Mouse (Mus musculus) lung, adult 2 months (tissue): ENCODE results near the gene Sgce. TPM values are rescaled to one million over a fixed set of nuclear protein-coding genes. Genes with fewer than 3 reads are reported as not detected.

Experiments
- DNase-seq: peaks from one replicate; pipeline ENCODE4 v3.0.0; 2022
- H3K4me1 ChIP-seq: fragments of 200-500 bp; 2 replicates; pipeline ENCODE4 v1.6.1; 2011; ENCODE audit warnings: low read length; ENCODE audit not compliant: control insufficient read depth, insufficient read depth
- H3K4me3 ChIP-seq: fragments of 200-500 bp; replicated peaks from 2 replicates; pipeline ENCODE3; 2011; ENCODE audit warnings: low read depth, mild to moderate bottlenecking, control low read depth, low read length; ENCODE audit errors: extremely low read depth
- CTCF ChIP-seq: fragments of 200-500 bp; IDR thresholded peaks from 2 replicates; pipeline ENCODE4 v1.5.1; 2011; ENCODE audit warnings: mild to moderate bottlenecking, low read length, control low read depth; ENCODE audit not compliant: insufficient read depth
- POLR2A ChIP-seq: fragments of 200-500 bp; IDR thresholded peaks from 2 replicates; pipeline ENCODE4 v1.6.1; 2011; ENCODE audit warnings: low read depth, mild to moderate bottlenecking, control low read depth, low read length, borderline replicate concordance; ENCODE audit errors: extremely low read depth
- WGBS: fragments of 180-500 bp; shearing (Covaris S2); methylation state at CpG from one replicate; pipeline ENCODE4 v1.1.7; 2018; 5-methylcytosine and 5-hydroxymethylcytosine counted together
- polyA plus RNA-seq: library from polyadenylated mRNA; depleted of rRNA; stranded (reverse); fragments of >200 nt; gene quantifications from 2 replicates; pipeline ENCODE4 v1.2.3, GENCODE M21; 2012

Sgce gene
- polyA plus RNA-seq, 1 experiment, result 33.4 TPM

GRCm38 (mm10) chr6:4693544-4693943, 53.5 kb downstream of the Sgce start:
- no peaks in the 10 kb centered on the region for H3K4me1 ChIP-seq
- TF ChIP-seq CTCF (no peak), POLR2A (no peak)
- 73% methylated on average over 10 of the region's 10 CpGs for WGBS
- H3K4me3 ChIP-seq, result no peak overlapping the region
- DNase-seq, result no peak

DNA sequence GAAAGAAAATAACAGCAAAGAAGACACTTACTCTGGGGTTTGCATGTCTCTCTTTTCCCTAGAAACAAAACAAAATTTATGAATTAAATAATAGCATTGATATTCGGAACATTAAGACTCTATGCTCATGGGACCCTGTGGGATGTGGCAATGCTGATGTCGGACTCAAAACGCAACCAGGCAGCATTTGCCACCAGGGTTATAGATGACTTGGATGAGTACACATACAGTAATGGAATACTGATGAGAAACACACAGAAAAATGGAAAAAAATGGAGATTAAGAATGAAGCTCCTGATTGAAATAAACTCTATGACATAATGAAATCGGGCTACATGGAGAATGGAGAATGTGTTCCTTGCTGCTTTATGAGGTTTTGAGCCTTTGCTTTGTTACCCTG, 56.6 kb downstream of the Sgce start:
- 93% methylated on average over 4 of the region's 4 CpGs for WGBS
- H3K4me3 ChIP-seq, result no peak overlapping the region
- H3K4me1 ChIP-seq, result no peaks in the 10 kb centered on the region
- no peak for DNase-seq
- no peak for TF ChIP-seq POLR2A
- no peak for TF ChIP-seq CTCF

DNA sequence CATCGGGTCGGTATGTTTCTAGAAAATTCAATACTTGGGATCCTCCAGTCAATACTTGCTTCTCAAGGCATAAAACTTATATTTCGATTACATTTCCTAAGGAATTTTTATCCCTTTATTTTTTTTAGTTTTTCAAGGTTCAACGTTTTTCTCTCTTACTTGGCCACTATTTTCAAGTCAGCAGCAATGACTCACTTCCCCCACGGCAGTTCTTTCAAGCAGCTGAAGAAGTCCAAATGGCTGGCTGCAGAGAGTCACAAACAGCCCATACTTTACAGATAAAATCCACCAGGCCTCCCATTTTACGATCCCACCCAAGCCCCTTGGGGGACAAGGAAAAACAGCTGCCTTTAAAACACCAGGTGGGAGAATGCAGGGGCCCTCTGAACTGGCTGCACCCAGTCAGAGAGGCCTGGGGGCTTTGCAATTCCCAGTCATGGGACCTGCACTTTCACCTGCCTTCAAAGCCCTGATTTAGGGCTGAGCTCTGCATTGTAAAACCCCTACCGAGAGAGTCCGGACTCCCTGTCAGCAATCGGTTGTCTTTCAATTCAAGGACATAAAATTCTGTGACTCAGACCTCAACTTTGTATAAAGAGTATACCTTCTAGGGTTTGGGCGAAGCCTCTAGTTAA, 62.2 kb downstream of the Sgce start:
- no peak for DNase-seq
- H3K4me3 ChIP-seq, result no peak overlapping the region
- TF ChIP-seq CTCF, result no peak
- no peak for TF ChIP-seq POLR2A
- no peaks in the 10 kb centered on the region for H3K4me1 ChIP-seq
- 73% methylated on average over 10 of the region's 10 CpGs for WGBS

DNA sequence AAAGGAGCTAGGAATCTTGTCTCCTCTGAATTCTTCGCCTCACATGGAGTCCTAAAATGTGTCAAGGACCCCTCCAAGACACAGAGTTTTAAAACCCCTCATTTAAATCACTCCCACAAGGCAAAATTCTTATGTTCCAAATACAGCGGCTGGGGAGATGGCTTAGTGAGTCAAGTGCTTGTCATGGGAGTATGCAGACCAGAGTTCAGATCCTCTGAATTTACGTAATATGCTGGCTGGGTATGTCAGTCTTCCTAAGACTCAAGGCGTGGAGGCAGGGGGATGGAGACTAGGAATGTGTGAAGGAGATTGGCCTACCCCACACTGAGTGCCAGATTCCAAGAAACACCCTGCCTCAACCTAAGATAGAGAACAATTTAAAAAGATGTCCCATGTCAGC, 66.4 kb downstream of the Sgce start:
- DNase-seq, result no peak
- Histone ChIP-seq H3K4me1 (no peaks in the 10 kb centered on the region), H3K4me3 (no peak overlapping the region)
- WGBS, result 94% methylated on average over 4 of the region's 4 CpGs
- TF ChIP-seq CTCF (no peak), POLR2A (no peak)

DNA sequence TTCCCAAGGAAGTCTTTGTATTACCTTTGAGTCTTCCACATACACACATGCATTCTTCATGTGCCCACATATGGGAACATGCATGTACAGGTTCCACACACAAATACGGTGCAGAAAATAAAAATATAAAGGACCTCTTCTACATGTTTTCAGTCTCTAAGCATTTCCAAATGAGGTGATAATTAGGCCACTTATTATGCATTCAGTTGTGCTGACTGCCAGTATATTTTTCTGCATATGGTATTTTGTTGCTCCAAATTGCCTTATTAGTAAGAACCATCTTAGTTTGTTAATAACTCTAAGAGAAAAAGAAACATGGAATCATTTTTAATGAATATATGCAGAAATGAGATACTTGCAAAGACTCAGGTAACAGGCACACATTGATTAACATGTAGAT, 67.0 kb downstream of the Sgce start:
- no peak for DNase-seq
- Histone ChIP-seq H3K4me3 (no peak overlapping the region), H3K4me1 (no peaks in the 10 kb centered on the region)
- TF ChIP-seq CTCF, result no peak
- TF ChIP-seq POLR2A, result no peak
- 88% methylated on average over 1 of the region's 1 CpGs for WGBS

DNA sequence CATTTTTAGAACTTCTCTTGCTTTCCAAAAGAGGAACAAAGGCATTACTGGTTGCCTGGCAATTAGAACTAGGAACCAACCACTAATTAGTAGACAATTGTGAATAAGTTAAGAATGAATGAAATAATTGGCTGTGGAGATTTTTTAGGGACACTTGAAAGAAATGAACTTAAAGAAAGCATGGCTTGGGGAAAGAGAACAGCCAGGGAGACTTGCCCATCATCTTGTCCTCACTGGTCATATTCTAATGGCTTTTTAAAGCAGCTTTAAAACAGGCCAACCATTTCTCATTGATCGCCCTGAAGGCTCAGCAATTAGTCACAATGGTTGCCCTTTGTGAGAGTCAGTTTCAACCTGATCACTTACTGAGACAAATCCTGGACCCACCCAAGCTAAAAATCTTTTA, 69.6 kb downstream of the Sgce start:
- no peak for DNase-seq
- Histone ChIP-seq H3K4me3 (no peak overlapping the region), H3K4me1 (no peaks in the 10 kb centered on the region)
- TF ChIP-seq POLR2A (no peak), CTCF (no peak)
- 100% methylated on average over 1 of the region's 1 CpGs for WGBS

DNA sequence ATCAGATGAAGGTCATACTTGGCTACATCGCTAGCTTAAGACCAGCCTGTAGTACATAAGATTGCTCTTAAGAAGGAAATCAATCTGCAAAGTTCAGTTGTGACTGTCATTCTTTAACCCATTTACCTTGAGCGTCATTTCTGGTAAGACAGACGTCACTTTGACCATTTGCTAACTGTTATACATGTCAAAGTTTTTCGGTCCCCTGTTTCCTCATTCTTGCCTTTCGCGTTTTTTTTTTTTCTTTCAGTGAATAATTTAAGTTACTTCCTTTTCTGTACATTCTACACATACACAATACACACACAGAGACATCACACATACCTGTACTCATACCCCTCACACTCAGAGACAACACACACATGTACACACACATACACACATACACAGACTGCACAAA, 81.9 kb downstream of the Sgce start:
- DNase-seq, result no peak
- no peak overlapping the region for H3K4me3 ChIP-seq
- no peaks in the 10 kb centered on the region for H3K4me1 ChIP-seq
- WGBS, result 77% methylated on average over 6 of the region's 6 CpGs
- TF ChIP-seq POLR2A (no peak), CTCF (no peak)

DNA sequence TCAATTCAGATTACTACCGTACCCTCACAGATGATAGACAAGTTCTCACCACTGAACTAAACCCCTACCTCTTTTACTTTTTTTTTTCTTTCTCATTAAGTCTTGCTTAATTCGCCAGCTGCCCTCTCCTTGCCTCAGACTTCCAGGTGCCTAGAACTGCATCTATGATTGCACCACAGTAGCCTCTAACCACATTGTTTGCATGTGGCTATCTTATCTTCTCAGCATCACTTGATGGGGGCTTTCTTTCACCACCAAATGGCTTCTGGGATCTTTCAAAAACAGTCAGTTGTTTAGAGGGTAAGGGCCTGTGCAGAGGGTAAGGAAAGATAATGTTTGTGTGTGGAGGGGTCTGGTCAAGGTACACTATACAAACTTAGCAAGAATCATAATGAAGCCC, 82.7 kb downstream of the Sgce start:
- Histone ChIP-seq H3K4me1 (no peaks in the 10 kb centered on the region), H3K4me3 (no peak overlapping the region)
- DNase-seq, result no peak
- 63% methylated on average over 2 of the region's 2 CpGs for WGBS
- TF ChIP-seq CTCF (no peak), POLR2A (no peak)

DNA sequence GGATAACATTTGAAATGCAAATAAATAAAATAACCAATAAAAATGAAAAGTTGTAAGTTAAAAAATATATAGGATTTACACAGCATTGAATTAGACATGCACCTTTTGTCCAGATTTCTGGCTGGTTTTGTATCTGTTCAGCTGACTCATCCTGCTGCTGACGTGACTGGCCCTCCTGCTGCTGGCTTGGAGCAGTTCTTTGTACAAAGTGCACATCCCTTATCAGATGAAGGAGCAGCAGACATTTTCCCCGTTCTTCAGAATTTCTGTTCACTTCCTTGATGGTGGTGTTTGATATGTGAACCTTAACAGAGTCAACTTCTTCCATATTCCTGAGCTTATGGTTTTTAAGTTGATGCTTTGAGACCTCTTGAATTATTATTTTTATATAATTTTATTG, 83.5 kb downstream of the Sgce start:
- H3K4me1 ChIP-seq, result no peaks in the 10 kb centered on the region
- TF ChIP-seq CTCF, result no peak
- TF ChIP-seq POLR2A, result no peak
- WGBS, result 58% methylated on average over 2 of the region's 2 CpGs
- H3K4me3 ChIP-seq, result no peak overlapping the region
- DNase-seq, result no peak

DNA sequence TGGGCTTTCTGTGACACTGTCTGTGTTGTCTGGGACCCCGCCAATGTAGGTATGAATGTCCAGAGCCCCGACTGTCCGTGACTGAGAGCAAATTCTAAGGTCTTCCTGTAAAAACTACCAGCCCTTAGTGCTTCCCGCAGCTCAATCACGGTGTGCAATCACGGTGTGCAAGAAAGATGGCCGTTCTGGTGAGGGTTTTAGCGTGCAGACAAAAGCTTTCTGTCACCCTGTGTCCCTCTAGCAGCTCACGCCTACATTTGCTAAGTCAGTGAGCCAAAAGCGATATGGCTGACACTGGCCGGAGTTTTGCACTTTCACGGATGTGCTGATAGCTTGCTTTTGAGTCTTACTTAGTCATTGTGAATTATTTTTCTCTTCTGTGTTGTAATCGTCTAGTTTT, 88.1 kb downstream of the Sgce start:
- no peak for TF ChIP-seq CTCF
- no peak for TF ChIP-seq POLR2A
- Histone ChIP-seq H3K4me3 (no peak overlapping the region), H3K4me1 (no peaks in the 10 kb centered on the region)
- WGBS, result 78% methylated on average over 13 of the region's 13 CpGs
- no peak for DNase-seq

DNA sequence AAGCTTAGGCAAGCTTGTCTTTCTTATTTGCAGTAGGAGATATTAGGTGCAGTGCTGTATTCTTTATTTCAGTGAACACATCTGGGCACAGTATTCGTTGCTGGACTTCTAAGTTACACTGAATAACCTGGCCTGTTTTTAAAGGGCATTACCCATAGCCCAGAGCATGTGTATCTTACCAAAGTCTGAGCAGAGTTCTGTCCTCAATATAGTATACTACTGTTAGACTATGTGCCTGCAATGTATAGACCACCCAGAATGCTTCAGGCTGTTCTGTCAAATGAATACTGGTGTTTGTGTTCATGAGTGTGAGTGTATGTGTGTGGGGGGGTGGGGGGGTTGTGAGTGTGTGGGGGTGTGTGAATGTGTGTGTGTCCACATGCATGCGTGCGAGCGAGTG, 91.1 kb downstream of the Sgce start:
- WGBS, result 85% methylated on average over 4 of the region's 4 CpGs
- H3K4me1 ChIP-seq, result no peaks in the 10 kb centered on the region

More for the DNA sequence above, 91.1 kb downstream of the Sgce start:
- H3K4me3 ChIP-seq, result no peak overlapping the region
- TF ChIP-seq POLR2A (no peak), CTCF (no peak)
- DNase-seq, result no peak
